Mouse (Mus musculus) megakaryocyte, embryonic 14.5 days (primary cell): ENCODE data around the gene Prr3.

Experiments
- FLI1 ChIP-seq: IDR thresholded peaks from 2 replicates; pipeline ENCODE4 v1.6.1; 2012; ENCODE audit warnings: low read length, inconsistent platforms, mixed read lengths
- GATA1 ChIP-seq: IDR thresholded peaks from 3 replicates; pipeline ENCODE4 v1.6.1; 2012; ENCODE audit warnings: mixed read lengths, low read length, inconsistent platforms, borderline replicate concordance

GRCm38 (mm10) chr17:35939108-35939507, 40.9 kb downstream of the Prr3 start:
- TF ChIP-seq FLI1 (no peak), GATA1 (no peak)
